Mouse (Mus musculus) left cerebral cortex, postnatal 36 days (tissue): ENCODE data around the gene Cldn19. TPM values are rescaled to one million over a fixed set of nuclear protein-coding genes. Genes with fewer than 3 reads are reported as not detected.
A peak's percentile ranks its signal among the peaks of the same experiment; 100 is the strongest.

Experiments
- DNase-seq, 2 experiments: peaks; one replicate each; pipeline ENCODE4 v3.0.0; 2021 to 2022; ENCODE audit warnings: low spot score in 2 of 2, mixed read lengths in 1 of 2
- intact Hi-C: fragments of 180-260 bp; cut with DNase I; formaldehyde crosslinking; loops from one replicate; pipeline ENCODE4 v1.15.1; 2025
- total RNA-seq, 2 experiments: library from RNA; stranded (reverse); gene quantifications; 2 replicates each; pipeline ENCODE4 v1.2.3; 2021

Gene Cldn19
- total RNA-seq, 2 experiments from 2014 or later = 0.27 to 0.32 TPM

DNA sequence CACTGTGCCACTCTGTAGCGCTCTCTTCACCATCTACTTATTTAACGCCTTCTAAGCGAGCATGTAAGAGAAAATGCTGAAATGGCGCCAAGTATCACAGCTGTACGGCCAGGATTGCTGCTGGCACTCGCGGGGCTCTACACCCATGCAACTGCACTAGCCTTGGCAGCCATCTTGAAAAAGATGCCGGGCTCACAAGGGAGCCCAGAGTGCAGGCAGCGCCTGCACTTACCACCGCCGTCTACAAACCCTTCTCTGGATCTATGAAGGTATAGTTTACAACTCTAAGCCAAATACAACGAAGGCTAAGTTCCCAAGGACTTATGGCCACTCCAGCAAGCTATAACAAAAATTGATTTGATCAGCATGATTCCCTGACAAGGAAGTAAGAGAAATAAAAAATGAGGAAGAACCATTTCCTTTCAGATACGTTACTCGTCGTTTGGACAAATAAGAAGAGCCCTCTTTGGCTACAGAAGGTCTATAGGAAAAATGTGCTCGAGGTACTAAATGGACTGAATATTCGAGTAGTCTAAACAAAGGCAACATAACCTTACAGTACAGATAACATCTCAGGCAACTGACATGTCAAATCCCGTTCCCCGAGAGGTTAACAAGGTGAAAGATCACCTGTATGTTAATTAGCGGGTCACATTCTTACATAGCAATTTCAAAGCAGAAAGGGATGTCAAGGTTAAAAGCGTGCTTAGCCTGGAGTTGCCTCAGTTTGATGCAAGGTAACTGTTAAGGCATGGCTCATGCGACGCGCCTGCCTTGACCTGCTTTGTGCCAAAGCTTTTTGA, 37.8 kb downstream of the Cldn19 start:
- peak; percentile 52 to 68 for DNase-seq
- intact Hi-C loops = loop anchor here (5.0 kb wide), 1 partner anchor 46 kb away; no protein-coding TSS in a partner anchor

DNA sequence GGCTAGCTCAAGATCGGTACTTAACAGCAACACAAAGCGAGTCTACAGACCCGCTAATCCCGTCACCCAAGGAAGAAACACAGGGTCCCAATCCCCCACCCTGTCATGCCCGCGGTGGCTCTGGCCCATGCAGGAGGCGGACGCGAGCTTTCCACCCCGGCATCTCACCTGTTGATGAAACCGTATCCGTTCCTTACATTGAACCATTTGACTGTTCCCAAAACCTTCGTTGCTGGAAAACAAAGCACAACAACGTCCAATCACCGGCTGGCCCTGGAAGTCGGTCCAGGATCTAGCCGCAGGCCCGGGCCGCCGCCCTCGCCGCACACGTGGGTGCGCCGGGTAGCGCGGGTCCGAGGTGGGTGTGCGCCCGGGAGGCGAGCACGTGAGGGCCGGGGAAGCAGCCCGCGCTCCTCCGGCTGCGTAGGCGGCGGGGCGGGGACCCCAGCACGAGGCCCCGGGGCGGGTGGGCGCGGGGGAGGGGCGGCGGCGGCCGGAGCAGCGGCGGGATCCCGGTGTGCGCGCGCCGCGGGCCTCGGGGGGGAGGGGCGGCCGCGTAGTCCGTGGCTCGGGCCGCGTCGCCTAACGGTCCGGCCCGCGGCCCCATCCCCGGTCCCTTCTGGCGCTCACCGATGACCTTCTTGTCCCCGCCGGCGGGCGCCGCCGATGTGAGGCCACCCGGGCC, 38.5 kb downstream of the Cldn19 start:
- peak; percentile 39 to 44 for DNase-seq
- intact Hi-C loops = loop anchor here (2.0 to 5.0 kb wide), 2 partner anchors 27 to 46 kb away; partner anchors contain the start of gene Ppih

DNA sequence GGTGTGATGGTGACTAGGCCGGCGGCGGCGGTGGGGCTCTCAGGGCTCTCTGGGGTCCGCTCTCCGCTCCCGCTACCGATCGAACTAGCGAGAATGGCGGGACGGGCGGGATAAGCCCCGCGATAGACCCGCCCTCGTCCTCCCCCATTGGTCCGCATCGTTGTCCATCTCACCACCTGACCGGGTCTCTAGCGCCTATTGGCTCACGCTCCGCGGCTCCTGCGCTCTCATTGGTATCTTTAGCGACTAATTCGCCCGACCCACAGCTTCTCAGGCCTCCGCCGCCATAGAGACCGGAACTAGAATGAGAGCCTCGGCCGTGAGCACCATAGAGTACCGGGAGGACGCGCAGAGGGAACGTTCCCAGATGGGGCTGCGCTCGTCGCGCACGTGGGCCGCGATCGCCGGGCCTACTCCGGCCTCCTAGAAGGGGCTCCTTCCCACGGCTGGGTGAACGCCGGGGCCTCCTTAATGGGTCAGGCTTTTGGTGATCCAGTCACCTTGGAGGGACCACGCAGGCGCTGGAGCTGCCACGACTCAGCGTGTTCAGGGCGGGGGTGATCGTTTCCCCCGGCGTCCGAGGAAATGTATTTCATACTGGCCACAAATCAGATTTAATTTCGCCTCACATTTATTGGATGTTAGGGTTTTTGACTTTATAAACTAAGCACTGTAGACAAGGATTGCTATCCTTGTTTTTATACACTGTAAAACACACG, 39.4 kb downstream of the Cldn19 start, which contains the start of gene Ybx1:
Gene Ybx1 (minus strand): TSS at position 190 of the 719 bp plus-strand sequence.
- peak; percentile 100 for DNase-seq

GRCm38 (mm10) chr4:119295134-119295453, 39.9 kb downstream of the Cldn19 start:
- DNase-seq = peak in 1 of 2 experiments; percentile 13
- intact Hi-C loops = loop anchor here (2.0 kb wide), 1 partner anchor 26 kb away; the partner anchor contains the start of gene Ppih

More for the DNA sequence above, 39.4 kb downstream of the Cldn19 start, which contains the start of gene Ybx1:
- intact Hi-C loops = loop anchor here (2.0 to 5.0 kb wide), 2 partner anchors 26 to 47 kb away; partner anchors contain the start of gene Ppih

- intact Hi-C loops = no loop called here
Observed at GRCm38 (mm10) chr4:119297361-119297760, 42.1 kb downstream of the Cldn19 start.

GRCm38 (mm10) chr4:119300761-119301160, 45.5 kb downstream of the Cldn19 start:
- intact Hi-C loops = no loop called here
- no peak for DNase-seq

More at GRCm38 (mm10) chr4:119297361-119297760, 42.1 kb downstream of the Cldn19 start:
- DNase-seq = no peak

- intact Hi-C loops = no loop called here
- no peak for DNase-seq
Observed at GRCm38 (mm10) chr4:119301777-119302176, 46.6 kb downstream of the Cldn19 start.

GRCm38 (mm10) chr4:119303291-119303690, 48.1 kb downstream of the Cldn19 start:
- intact Hi-C loops = no loop called here
- no peak for DNase-seq

GRCm38 (mm10) chr4:119305418-119305817, 50.2 kb downstream of the Cldn19 start:
- DNase-seq = no peak
- intact Hi-C loops = no loop called here

Other genes with a start within 250 kb of the Cldn19 start
- gene Slc2a1, start 146.7 kb upstream of the Cldn19 start, total RNA-seq = 100 to 1,000 TPM; 107 to 126 TPM
- gene Zfp691, start 81.2 kb upstream of the Cldn19 start, total RNA-seq = 1 to 10 TPM; 6.9 to 8.6 TPM
- gene Ermap, start 65.4 kb upstream of the Cldn19 start, total RNA-seq = under 1 TPM; 0.44 to 0.75 TPM
- gene Svbp, start 60.1 kb upstream of the Cldn19 start, total RNA-seq = 10 to 100 TPM; 18.5 to 20.5 TPM
- gene Tmem269, start 37.2 kb upstream of the Cldn19 start, total RNA-seq = under 1 TPM; 0.57 to 0.91 TPM
- 10 to 100 TPM; 28.0 to 34.5 TPM for gene AU022252, start 22.7 kb upstream of the Cldn19 start, total RNA-seq
- 1 to 10 TPM; 4.9 to 7.7 TPM for gene P3h1, start 22.5 kb upstream of the Cldn19 start, total RNA-seq
- gene Ybx1, start 39.2 kb downstream of the Cldn19 start, total RNA-seq = 100 to 1,000 TPM; 211 to 212 TPM
- gene Ppih, start 65.1 kb downstream of the Cldn19 start, total RNA-seq = 10 to 100 TPM; 15.2 to 16.2 TPM
- 10 to 100 TPM; 19.5 to 23.3 TPM for gene Ccdc30, start 160.1 kb downstream of the Cldn19 start, total RNA-seq
- 1 to 10 TPM; 4.7 to 7.2 TPM for gene Ppcs, start 167.0 kb downstream of the Cldn19 start, total RNA-seq
- under 1 TPM in 1 of 2 experiments, not detected in 1; 0.88 TPM for gene Zmynd12, start 167.4 kb downstream of the Cldn19 start, total RNA-seq
- gene Rimkla, start 237.2 kb downstream of the Cldn19 start, total RNA-seq = 1 to 10 TPM; 6.5 to 7.9 TPM